Mouse (Mus musculus) small intestine, adult 2 months (tissue): ENCODE data around the gene Cdc34b.

Experiments used
- CTCF ChIP-seq: fragments of 200-500 bp; IDR thresholded peaks from 2 replicates; pipeline ENCODE4 v1.5.1; 2012; ENCODE audit warnings: low read depth, mild to moderate bottlenecking, control low read depth, inconsistent platforms, low read length, moderate library complexity, mixed read lengths; ENCODE audit not compliant: insufficient replicate concordance, insufficient read length; ENCODE audit errors: extremely low read depth
- POLR2A ChIP-seq: fragments of 200-500 bp; IDR thresholded peaks from 2 replicates; pipeline ENCODE4 v1.6.1; 2012; ENCODE audit warnings: low read depth, mild to moderate bottlenecking, control low read depth, inconsistent platforms, low read length, moderate library complexity

GRCm38 (mm10) chr11:94716754-94717153, 24.8 kb upstream of the Cdc34b start:
- TF ChIP-seq CTCF = peak; percentile 78; the same call in 1 of the 2 replicates
- TF ChIP-seq POLR2A = no peak
